Mouse (Mus musculus) stomach, postnatal 0 days (tissue): ENCODE results near the gene Fau.

Experiments
- CTCF ChIP-seq: IDR thresholded peaks from 2 replicates; pipeline ENCODE4 v1.5.1; 2016; ENCODE audit warnings: antibody characterized with exemption, low read depth, mild to moderate bottlenecking, moderate library complexity
- EP300 ChIP-seq: optimal IDR thresholded peaks from 2 replicates; pipeline ENCODE3; 2016; ENCODE audit warnings: antibody characterized with exemption

DNA sequence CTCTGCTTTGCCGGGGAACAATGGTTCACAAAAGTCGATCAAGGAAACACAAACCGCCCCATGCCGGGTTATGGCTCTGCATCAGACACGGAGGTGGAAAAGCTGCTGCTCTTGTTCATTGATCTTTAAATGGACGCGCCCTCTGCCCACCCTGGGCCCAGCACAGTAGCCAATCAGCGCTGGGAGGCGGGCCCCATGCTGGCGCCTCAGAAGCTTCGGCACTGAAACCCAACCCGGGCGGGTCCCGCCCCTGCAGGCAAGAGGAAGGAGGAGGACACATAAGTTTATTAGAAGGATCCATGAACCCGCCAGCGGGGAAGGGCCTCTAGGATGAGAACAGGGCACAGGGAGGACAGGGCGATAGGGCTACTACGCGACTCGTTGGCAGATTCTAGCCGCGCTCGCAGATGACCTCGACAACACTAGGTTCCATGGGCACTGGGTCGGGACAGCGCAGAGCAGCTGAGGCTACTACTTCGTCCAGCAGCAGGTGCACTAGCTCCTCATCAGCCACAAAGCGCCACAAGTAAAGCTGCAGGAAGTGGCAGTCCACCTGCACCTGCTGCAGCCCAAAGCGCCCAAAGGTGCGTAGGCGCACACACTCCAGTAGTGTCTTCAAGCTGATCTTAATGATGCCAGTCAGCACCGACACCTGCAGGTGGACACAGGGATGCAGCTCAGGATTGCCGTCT lies 10.2 kb downstream of the Fau start, which contains the start of gene Tm7sf2:
- no peak for TF ChIP-seq EP300
- TF ChIP-seq CTCF: peak; percentile 27; the same call in 1 of the 2 replicates
